In the genomic region with DNA sequence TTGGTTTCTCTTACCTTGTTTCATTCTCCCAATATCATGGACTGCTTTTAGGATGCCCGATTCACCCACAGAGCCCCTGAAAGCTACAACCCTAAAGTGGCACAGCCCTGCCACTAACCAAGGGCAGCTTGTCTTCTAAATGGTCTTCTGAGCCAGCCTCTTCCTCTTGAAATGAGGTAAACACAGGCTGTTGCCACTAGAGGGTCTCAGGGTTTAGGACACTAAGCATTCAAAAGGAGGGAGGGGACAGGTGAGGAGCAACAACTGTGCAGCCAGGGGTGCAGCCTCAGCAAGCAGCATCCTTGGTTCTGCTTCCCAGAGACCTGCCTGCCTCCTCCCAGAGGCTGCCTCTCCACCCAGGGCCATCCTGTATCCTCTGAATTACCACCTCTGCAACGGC, we compare ENCODE assay signal across 14 mouse cellular contexts. TPM values are rescaled to one million over a fixed set of nuclear protein-coding genes. Genes with fewer than 3 reads are reported as not detected.
"Had no signal": no experiment of that assay in that cellular context is flagged by ENCODE, and none has a peak within 500 bp of the region (broad histone marks: within the 10 kb centered on the region; RNA-seq: fewer than 3 reads in every experiment).

No protein-coding gene starts in this region.

- H3K4me1 ChIP-seq: intestine, embryonic 15.5 days; limb, embryonic 12.5 days; liver, embryonic 15.5 days; midbrain, embryonic 10.5 days; neural tube, embryonic 12.5 days had no signal

- H3K4me3 ChIP-seq: intestine, embryonic 15.5 days; limb, embryonic 12.5 days; liver, embryonic 15.5 days; midbrain, embryonic 10.5 days; neural tube, embryonic 12.5 days had no signal

- H3K9me3 ChIP-seq: intestine, embryonic 15.5 days; limb, embryonic 12.5 days; liver, embryonic 15.5 days; midbrain, embryonic 10.5 days; neural tube, embryonic 12.5 days had no signal

- H3K9ac ChIP-seq: intestine, embryonic 15.5 days; limb, embryonic 12.5 days; liver, embryonic 15.5 days; neural tube, embryonic 12.5 days had no signal

- ATAC-seq: intestine, embryonic 15.5 days had no signal

- DNase-seq: kidney, adult 18-20 months; kidney, postnatal 25 days; lung, adult 2 months; lung, postnatal 10 days; spleen, adult 18-20 months; thymus, adult 2 months; thymus, postnatal 36 days had no signal

- H3K36me3 ChIP-seq: intestine, embryonic 15.5 days; limb, embryonic 12.5 days; liver, embryonic 15.5 days; neural tube, embryonic 12.5 days had no signal

- H3K27me3 ChIP-seq: intestine, embryonic 15.5 days; limb, embryonic 12.5 days; liver, embryonic 15.5 days; neural tube, embryonic 12.5 days had no signal

- H3K27ac ChIP-seq: intestine, embryonic 15.5 days; limb, embryonic 12.5 days; liver, embryonic 15.5 days; macrophage; midbrain, embryonic 10.5 days; neural tube, embryonic 12.5 days had no signal

- H3K4me2 ChIP-seq: intestine, embryonic 15.5 days; limb, embryonic 12.5 days; liver, embryonic 15.5 days; neural tube, embryonic 12.5 days had no signal

RNA-seq across cellular contexts. Expression of a gene that starts 19.0 kb away (rescaled TPM):
- polyA plus RNA-seq: liver, adult 2 months had no signal
